Mouse (Mus musculus) ovary, adult 10 weeks (tissue): ENCODE measurements around the gene Atp10a. TPM values are rescaled to one million over a fixed set of nuclear protein-coding genes. Genes with fewer than 3 reads are reported as not detected.

Source experiments
- polyA plus RNA-seq: library from polyadenylated mRNA; stranded (reverse); fragments of 350-450 nt; fragmentation: Illumina TruSeq; extraction: RNeasy Lipid Tissue Mini Kit (QIAGEN cat#74804); gene quantifications from one replicate; pipeline ENCODE4 v1.2.3, GENCODE M21; 2014

Atp10a gene
- polyA plus RNA-seq, result 11.9 TPM

GRCm38 (mm10) chr7:58655866-58656265 is at the start of gene Atp10a:
TSS of gene Atp10a (plus strand) at chr7:58656166.

